Mouse (Mus musculus): ENCODE measurements around the gene Ell. TPM values are rescaled to one million over a fixed set of nuclear protein-coding genes. Genes with fewer than 3 reads are reported as not detected.

Ell gene
- polyA plus RNA-seq, 1 experiment = 21.3 TPM

Other genes with a start within 250 kb of the Ell start
- 35.1 and 35.2 TPM in 2 replicates for gene Ddx49, start 237.0 kb upstream of the Ell start, polyA plus RNA-seq (2012; rRNA removed)
- 211 and 264 TPM in 2 replicates for gene Cope, start 236.9 kb upstream of the Ell start, polyA plus RNA-seq (2012; rRNA removed)
- gene Cers1, start 223.7 kb upstream of the Ell start, polyA plus RNA-seq (2012; rRNA removed) = 1.3 and 2.1 TPM in 2 replicates
- 0.74 and 1.3 TPM in 2 replicates for gene Gdf1, start 209.6 kb upstream of the Ell start, polyA plus RNA-seq (2012; rRNA removed)
- 16.4 and 30.5 TPM in 2 replicates for gene Upf1, start 186.2 kb upstream of the Ell start, polyA plus RNA-seq (2012; rRNA removed)
- gene Comp, start 165.9 kb upstream of the Ell start, polyA plus RNA-seq (2012; rRNA removed) = 0.22 and 0.23 TPM in 2 replicates
- gene Crtc1, start 99.9 kb upstream of the Ell start, polyA plus RNA-seq (2012; rRNA removed) = 7.9 and 11.7 TPM in 2 replicates
- 34.7 and 36.9 TPM in 2 replicates for gene Klhl26, start 62.5 kb upstream of the Ell start, polyA plus RNA-seq (2012; rRNA removed)
- 0.08 and 0.28 TPM in 2 replicates for gene Tmem59l, start 52.1 kb upstream of the Ell start, polyA plus RNA-seq (2012; rRNA removed)
- 0.40 and 0.41 TPM in 2 replicates for gene Crlf1, start 46.3 kb upstream of the Ell start, polyA plus RNA-seq (2012; rRNA removed)
- 119 and 129 TPM in 2 replicates for gene Rex1bd, start 32.7 kb upstream of the Ell start, polyA plus RNA-seq (2012; rRNA removed)
- gene Uba52, start 28.7 kb upstream of the Ell start, polyA plus RNA-seq (2012; rRNA removed) = 881 and 1,275 TPM in 2 replicates
- 300 and 366 TPM in 2 replicates for gene Fkbp8, start 11.7 kb upstream of the Ell start, polyA plus RNA-seq (2012; rRNA removed)
- 73.9 and 74.2 TPM in 2 replicates for gene Kxd1, start 11.5 kb upstream of the Ell start, polyA plus RNA-seq (2012; rRNA removed)
- gene Isyna1, start 54.9 kb downstream of the Ell start, polyA plus RNA-seq (2012; rRNA removed) = 37.9 and 49.6 TPM in 2 replicates
- gene Ssbp4, start 69.4 kb downstream of the Ell start, polyA plus RNA-seq (2012; rRNA removed) = 73.5 and 74.6 TPM in 2 replicates
- gene Lrrc25, start 76.7 kb downstream of the Ell start, polyA plus RNA-seq (2012; rRNA removed) = 5.2 and 6.2 TPM in 2 replicates
- 0.84 and 1.1 TPM in 2 replicates for gene Gdf15, start 93.0 kb downstream of the Ell start, polyA plus RNA-seq (2012; rRNA removed)
- 19.2 and 20.6 TPM in 2 replicates for gene Pgpep1, start 120.9 kb downstream of the Ell start, polyA plus RNA-seq (2012; rRNA removed)
- 97.8 and 99.4 TPM in 2 replicates for gene Lsm4, start 133.8 kb downstream of the Ell start, polyA plus RNA-seq (2012; rRNA removed)
- gene Jund, start 159.5 kb downstream of the Ell start, polyA plus RNA-seq (2012; rRNA removed) = 132 and 153 TPM in 2 replicates
- gene Iqcn, start 164.0 kb downstream of the Ell start, polyA plus RNA-seq (2012; rRNA removed) = not detected in 2 replicates
- 0.46 and 0.56 TPM in 2 replicates for gene Gm3336, start 179.1 kb downstream of the Ell start, polyA plus RNA-seq (2012; rRNA removed)
- gene Pde4c, start 184.3 kb downstream of the Ell start, polyA plus RNA-seq (2012; rRNA removed) = 0.54 and 0.59 TPM in 2 replicates
- 34.1 and 35.3 TPM in 2 replicates for gene Rab3a, start 215.2 kb downstream of the Ell start, polyA plus RNA-seq (2012; rRNA removed)
- 38.2 and 41.9 TPM in 2 replicates for gene Mpv17l2, start 221.5 kb downstream of the Ell start, polyA plus RNA-seq (2012; rRNA removed)
- gene Pik3r2, start 237.3 kb downstream of the Ell start, polyA plus RNA-seq (2012; rRNA removed) = 57.3 and 66.0 TPM in 2 replicates